Mouse (Mus musculus) kidney, embryonic 16.5 days (tissue): Measurements from ENCODE around the gene Tbx3. TPM values are rescaled to one million over a fixed set of nuclear protein-coding genes. Genes with fewer than 3 reads are reported as not detected.
A peak's percentile ranks its signal among the peaks of the same experiment; 100 is the strongest.

ENCODE experiments used
- ATAC-seq: fragments of 200-750 bp; cut with Nextera tagmentation; 2 replicates; pipeline ENCODE4 v1.8.0; 2017; ENCODE audit warnings: moderate TSS enrichment; ENCODE audit not compliant: low FRiP score, low TSS enrichment
- H3K27ac ChIP-seq: fragments of 300-500 bp; sonication (generic); 2 replicates; pipeline ENCODE4 v1.5.1; 2014; ENCODE audit warnings: low read length
- H3K27me3 ChIP-seq: fragments of 300-500 bp; sonication (generic); 2 replicates; pipeline ENCODE4 v1.6.1; 2014; ENCODE audit warnings: low read length, control low read depth, mixed read lengths; ENCODE audit not compliant: insufficient read depth
- H3K36me3 ChIP-seq: fragments of 300-500 bp; sonication (generic); 2 replicates; pipeline ENCODE4 v1.6.1; 2014; ENCODE audit warnings: low read length, control low read depth, mixed read lengths; ENCODE audit not compliant: insufficient read depth
- H3K4me1 ChIP-seq: fragments of 300-500 bp; sonication (generic); 2 replicates; pipeline ENCODE4 v1.6.1; 2014; ENCODE audit warnings: low read length, control low read depth, mixed read lengths; ENCODE audit not compliant: insufficient read depth
- H3K4me2 ChIP-seq: fragments of 300-500 bp; sonication (generic); replicated peaks from 2 replicates; pipeline ENCODE4 v1.6.1; 2014; ENCODE audit warnings: low read depth, low read length
- H3K4me3 ChIP-seq: fragments of 300-500 bp; sonication (generic); 2 replicates; pipeline ENCODE4 v1.5.1; 2014; ENCODE audit warnings: mild to moderate bottlenecking, low read length
- H3K9ac ChIP-seq: fragments of 300-500 bp; sonication (generic); replicated peaks from 2 replicates; pipeline ENCODE4 v1.6.1; 2014; ENCODE audit warnings: low read length
- H3K9me3 ChIP-seq: fragments of 300-500 bp; sonication (generic); 2 replicates; pipeline ENCODE4 v1.6.1; 2016; ENCODE audit warnings: low read length, control low read depth
- WGBS: fragments of 180-500 bp; shearing (Covaris S2); extraction: QIAGEN DNeasy Blood & Tissue Kit; methylation state at CpG from one replicate; pipeline ENCODE4 v1.1.7; 2014; 5-methylcytosine and 5-hydroxymethylcytosine counted together
- polyA plus RNA-seq: library from polyadenylated mRNA; unstranded; fragments of >200 nt; fragmentation: Nextera tagmentation; extraction: Ambion mirVana; gene quantifications from 2 replicates; pipeline ENCODE4 v1.2.1, GENCODE M21; 2015

Gene Tbx3
- polyA plus RNA-seq, 1 experiment from 2014 or later = 52.6 TPM

GRCm38 (mm10) chr5:119688914-119689420 is 18.5 kb downstream of the Tbx3 start:
- Histone ChIP-seq H3K9me3 (no peaks in the 10 kb centered on the region), H3K9ac (no peak overlapping the region), H3K4me2 (0 out of 2 replicates have a peak overlapping the region, but pooled peaks have one; percentile 0), H3K27me3 (peaks cover 79% of the 10 kb centered on the region), H3K36me3 (no peaks in the 10 kb centered on the region), H3K4me1 (peaks cover 25% of the 10 kb centered on the region), H3K4me3 (no peak overlapping the region), H3K27ac (no peak overlapping the region)
- WGBS = 25% methylated on average over 8 of the region's 8 CpGs
- no peak for ATAC-seq

- Histone ChIP-seq H3K4me3 (no peak overlapping the region), H3K9ac (no peak overlapping the region), H3K27ac (no peak overlapping the region), H3K4me2 (0 out of 2 replicates have a peak overlapping the region, but pooled peaks have one; percentile 0), H3K9me3 (no peaks in the 10 kb centered on the region), H3K36me3 (no peaks in the 10 kb centered on the region), H3K27me3 (peaks cover 79% of the 10 kb centered on the region), H3K4me1 (peaks cover 25% of the 10 kb centered on the region)
- ATAC-seq = no peak
- 38% methylated on average over 3 of the region's 3 CpGs for WGBS
Observed at GRCm38 (mm10) chr5:119689501-119689900, 19.0 kb downstream of the Tbx3 start.

- peaks cover 65% of the 10 kb centered on the region for H3K27me3 ChIP-seq
- ATAC-seq = no peak
- 1% methylated on average over 13 of the region's 13 CpGs for WGBS
- H3K36me3 ChIP-seq = no peaks in the 10 kb centered on the region
- no peak overlapping the region for H3K4me2 ChIP-seq
- peak overlapping the region; percentile 17; the same call in 1 of the 2 replicates for H3K4me3 ChIP-seq
- H3K4me1 ChIP-seq = peaks cover 10% of the 10 kb centered on the region
- H3K27ac ChIP-seq = 0 out of 2 replicates have a peak overlapping the region, but pooled peaks have one; percentile 37
- H3K9me3 ChIP-seq = no peaks in the 10 kb centered on the region
- H3K9ac ChIP-seq = peak overlapping the region; percentile 35
Observed at GRCm38 (mm10) chr5:119691075-119691474, 20.6 kb downstream of the Tbx3 start.

GRCm38 (mm10) chr5:119692425-119692824 is 22.0 kb downstream of the Tbx3 start:
- H3K4me3 ChIP-seq = no peak overlapping the region
- ATAC-seq = no peak
- no peak overlapping the region for H3K27ac ChIP-seq
- H3K4me2 ChIP-seq = no peak overlapping the region
- H3K9ac ChIP-seq = no peak overlapping the region
- 36% methylated on average over 6 of the region's 6 CpGs for WGBS
- no peaks in the 10 kb centered on the region for H3K9me3 ChIP-seq
- no peaks in the 10 kb centered on the region for H3K36me3 ChIP-seq
- peaks cover 52% of the 10 kb centered on the region for H3K27me3 ChIP-seq
- H3K4me1 ChIP-seq = peaks cover 3% of the 10 kb centered on the region

GRCm38 (mm10) chr5:119694914-119695313 is 24.4 kb downstream of the Tbx3 start:
- Histone ChIP-seq H3K9me3 (no peaks in the 10 kb centered on the region), H3K36me3 (no peaks in the 10 kb centered on the region), H3K4me3 (no peak overlapping the region), H3K27me3 (peaks cover 27% of the 10 kb centered on the region), H3K27ac (no peak overlapping the region), H3K9ac (no peak overlapping the region), H3K4me1 (no peaks in the 10 kb centered on the region), H3K4me2 (no peak overlapping the region)
- 16% methylated on average over 8 of the region's 8 CpGs for WGBS
- no peak for ATAC-seq

- no peak overlapping the region for H3K4me3 ChIP-seq
- peaks cover 27% of the 10 kb centered on the region for H3K27me3 ChIP-seq
- peaks cover 6% of the 10 kb centered on the region for H3K4me1 ChIP-seq
- H3K9me3 ChIP-seq = no peaks in the 10 kb centered on the region
- no peaks in the 10 kb centered on the region for H3K36me3 ChIP-seq
- 83% methylated on average over 1 of the region's 1 CpGs for WGBS
- H3K9ac ChIP-seq = no peak overlapping the region
- H3K4me2 ChIP-seq = no peak overlapping the region
- no peak overlapping the region for H3K27ac ChIP-seq
- no peak for ATAC-seq
Observed at GRCm38 (mm10) chr5:119703031-119703430, 32.6 kb downstream of the Tbx3 start.

- peaks cover 6% of the 10 kb centered on the region for H3K4me1 ChIP-seq
- peaks cover 35% of the 10 kb centered on the region for H3K27me3 ChIP-seq
- no peak overlapping the region for H3K27ac ChIP-seq
- H3K9ac ChIP-seq = no peak overlapping the region
- peaks cover 6% of the 10 kb centered on the region; the same call in 1 of the 2 replicates for H3K9me3 ChIP-seq
- no peak overlapping the region for H3K4me2 ChIP-seq
- ATAC-seq = no peak
- H3K4me3 ChIP-seq = no peak overlapping the region
- no peaks in the 10 kb centered on the region for H3K36me3 ChIP-seq
- 62% methylated on average over 7 of the region's 7 CpGs for WGBS
Observed at GRCm38 (mm10) chr5:119704900-119705299, 34.4 kb downstream of the Tbx3 start.

GRCm38 (mm10) chr5:119706467-119706866 is 36.0 kb downstream of the Tbx3 start:
- H3K36me3 ChIP-seq = no peaks in the 10 kb centered on the region
- peak overlapping the region; percentile 49 for H3K4me2 ChIP-seq
- H3K9me3 ChIP-seq = peaks cover 6% of the 10 kb centered on the region; the same call in 1 of the 2 replicates
- peaks cover 45% of the 10 kb centered on the region for H3K27me3 ChIP-seq
- H3K4me3 ChIP-seq = peak overlapping the region; percentile 31
- no peak overlapping the region for H3K27ac ChIP-seq
- H3K4me1 ChIP-seq = peaks cover 6% of the 10 kb centered on the region
- under 1% methylated on average over 17 of the region's 17 CpGs for WGBS
- H3K9ac ChIP-seq = peak overlapping the region; percentile 13; the same call in 1 of the 2 replicates
- ATAC-seq = no peak

- Histone ChIP-seq H3K27me3 (peaks cover 46% of the 10 kb centered on the region), H3K4me1 (peaks cover 6% of the 10 kb centered on the region), H3K27ac (no peak overlapping the region), H3K9me3 (peaks cover 6% of the 10 kb centered on the region; the same call in 1 of the 2 replicates), H3K9ac (no peak overlapping the region), H3K4me3 (no peak overlapping the region), H3K36me3 (no peaks in the 10 kb centered on the region), H3K4me2 (no peak overlapping the region)
- no peak for ATAC-seq
- 85% methylated on average over 14 of the region's 14 CpGs for WGBS
Observed at GRCm38 (mm10) chr5:119708850-119709585, 38.5 kb downstream of the Tbx3 start.
